Mouse (Mus musculus) heart, embryonic 15.5 days (tissue): ENCODE results near the gene Epha2. TPM values are rescaled to one million over a fixed set of nuclear protein-coding genes. Genes with fewer than 3 reads are reported as not detected.

Experiments
- ATAC-seq: fragments of 200-750 bp; cut with Nextera tagmentation; replicated peaks from 2 replicates; pipeline ENCODE4 v1.8.0; 2017; ENCODE audit warnings: low read depth, moderate TSS enrichment; ENCODE audit not compliant: insufficient number of reproducible peaks, insufficient read depth, low FRiP score
- H3K27ac ChIP-seq: fragments of 300-500 bp; sonication (generic); 2 replicates; pipeline ENCODE4 v1.5.1; 2015; ENCODE audit warnings: mild to moderate bottlenecking, inconsistent platforms
- H3K27me3 ChIP-seq: fragments of 300-500 bp; sonication (generic); 2 replicates; pipeline ENCODE4 v1.6.1; 2015; ENCODE audit warnings: inconsistent platforms
- H3K36me3 ChIP-seq: fragments of 300-500 bp; sonication (generic); 2 replicates; pipeline ENCODE4 v1.6.1; 2015; ENCODE audit warnings: mild to moderate bottlenecking, inconsistent platforms
- H3K4me1 ChIP-seq: fragments of 300-500 bp; sonication (generic); replicated peaks from 2 replicates; pipeline ENCODE4 v1.6.1; 2015; ENCODE audit warnings: inconsistent platforms
- H3K4me2 ChIP-seq: fragments of 300-500 bp; sonication (generic); 2 replicates; pipeline ENCODE4 v1.6.1; 2015; ENCODE audit warnings: inconsistent platforms, mild to moderate bottlenecking, moderate library complexity
- H3K4me3 ChIP-seq: fragments of 300-500 bp; sonication (generic); 2 replicates; pipeline ENCODE4 v1.5.1; 2015; ENCODE audit warnings: mild to moderate bottlenecking, inconsistent platforms
- H3K9ac ChIP-seq: fragments of 300-500 bp; sonication (generic); 2 replicates; pipeline ENCODE4 v1.6.1; 2015; ENCODE audit warnings: mild to moderate bottlenecking, inconsistent platforms
- H3K9me3 ChIP-seq: fragments of 300-500 bp; sonication (generic); replicated peaks from 2 replicates; pipeline ENCODE4 v1.6.1; 2016; ENCODE audit warnings: inconsistent platforms
- WGBS: fragments of 180-500 bp; shearing (Covaris S2); methylation state at CpG from one replicate; pipeline ENCODE4 v1.1.7; 2015; ENCODE audit warnings: mixed read lengths; 5-methylcytosine and 5-hydroxymethylcytosine counted together
- polyA plus RNA-seq: library from polyadenylated mRNA; unstranded; fragments of >200 nt; fragmentation: Nextera tagmentation; extraction: Ambion mirVana; gene quantifications from 2 replicates; pipeline ENCODE4 v1.2.1, GENCODE M21; 2015

Epha2 gene
- polyA plus RNA-seq, 1 experiment from 2014 or later: 2.7 TPM

DNA sequence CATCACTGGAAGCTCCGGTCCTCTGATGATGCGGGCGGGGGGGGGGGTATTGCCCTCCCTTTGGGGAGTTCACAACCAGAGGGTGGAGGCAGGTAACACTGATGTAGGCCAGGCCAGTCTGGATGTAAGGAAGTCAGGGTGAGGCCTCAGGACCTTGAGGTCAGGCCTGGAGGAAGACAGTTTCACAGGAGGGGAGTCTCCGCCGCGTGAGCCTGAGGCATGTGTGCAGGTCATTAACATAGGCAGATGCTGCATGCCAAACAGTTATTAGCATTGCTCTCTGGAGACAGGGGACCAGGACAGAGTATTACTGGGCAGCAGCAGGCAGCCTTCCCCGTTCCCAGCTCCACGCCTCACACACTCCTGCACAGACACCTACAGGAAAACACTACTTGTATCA is 12.9 kb upstream of the Epha2 start:
- Histone ChIP-seq H3K27ac (no peak overlapping the region), H3K4me1 (peaks cover 33% of the 10 kb centered on the region)

DNA sequence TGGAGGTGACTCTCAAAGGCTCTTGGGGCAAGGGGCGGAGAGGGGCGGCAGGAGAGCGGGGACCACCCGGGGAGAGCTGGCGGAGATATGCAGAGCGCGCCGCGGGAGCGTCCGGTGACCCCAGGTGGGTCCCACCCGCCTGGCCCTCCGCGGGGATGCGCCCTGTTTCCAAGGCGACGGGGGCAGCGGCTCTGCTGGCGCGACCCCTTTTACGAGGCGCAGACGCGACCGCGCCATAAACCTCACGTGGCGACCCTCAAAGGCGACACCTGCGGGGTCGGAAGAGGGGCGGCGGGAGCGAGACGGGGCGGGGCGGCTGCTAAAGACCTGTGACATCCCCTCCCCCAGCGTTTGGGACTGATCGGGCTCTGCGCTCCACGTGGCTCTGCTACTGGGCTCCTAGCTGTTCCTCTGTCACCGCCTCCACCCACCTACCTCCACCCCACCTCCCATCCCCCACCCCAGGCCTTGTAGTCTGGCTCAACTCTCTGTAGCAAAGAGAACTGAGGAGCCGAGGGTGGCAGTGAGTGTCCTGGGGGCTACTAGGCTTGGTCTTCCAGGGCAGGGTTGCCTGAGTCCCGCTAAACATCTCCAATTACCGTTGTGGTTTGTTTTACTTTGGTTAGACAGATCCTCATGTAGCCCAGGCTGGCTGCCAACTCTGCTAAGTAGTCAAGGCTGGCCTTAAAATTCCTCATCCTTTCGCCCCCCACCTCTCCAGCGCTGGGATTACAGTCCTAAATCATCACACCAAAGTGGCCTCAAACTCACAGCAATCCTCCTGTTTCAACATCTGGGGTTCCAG is 9.3 kb upstream of the Epha2 start:
- H3K4me1 ChIP-seq: peaks cover 44% of the 10 kb centered on the region
- WGBS: 5% methylated on average over 42 of the region's 47 CpGs
- no peak overlapping the region for H3K27ac ChIP-seq
- H3K9ac ChIP-seq: peak overlapping the region; percentile 40
- H3K27me3 ChIP-seq: peaks cover 65% of the 10 kb centered on the region
- no peaks in the 10 kb centered on the region for H3K36me3 ChIP-seq
- H3K4me3 ChIP-seq: peak overlapping the region; percentile 41
- H3K9me3 ChIP-seq: no peaks in the 10 kb centered on the region
- peak overlapping the region; percentile 82 for H3K4me2 ChIP-seq
- no peak; the same call in 1 of the 2 replicates for ATAC-seq

More for the DNA sequence above, 12.9 kb upstream of the Epha2 start:
- ATAC-seq: no peak
- WGBS: 55% methylated on average over 8 of the region's 8 CpGs
- Histone ChIP-seq H3K36me3 (no peaks in the 10 kb centered on the region), H3K4me2 (no peak overlapping the region), H3K9me3 (no peaks in the 10 kb centered on the region), H3K4me3 (no peak overlapping the region), H3K27me3 (peaks cover 55% of the 10 kb centered on the region), H3K9ac (no peak overlapping the region)

DNA sequence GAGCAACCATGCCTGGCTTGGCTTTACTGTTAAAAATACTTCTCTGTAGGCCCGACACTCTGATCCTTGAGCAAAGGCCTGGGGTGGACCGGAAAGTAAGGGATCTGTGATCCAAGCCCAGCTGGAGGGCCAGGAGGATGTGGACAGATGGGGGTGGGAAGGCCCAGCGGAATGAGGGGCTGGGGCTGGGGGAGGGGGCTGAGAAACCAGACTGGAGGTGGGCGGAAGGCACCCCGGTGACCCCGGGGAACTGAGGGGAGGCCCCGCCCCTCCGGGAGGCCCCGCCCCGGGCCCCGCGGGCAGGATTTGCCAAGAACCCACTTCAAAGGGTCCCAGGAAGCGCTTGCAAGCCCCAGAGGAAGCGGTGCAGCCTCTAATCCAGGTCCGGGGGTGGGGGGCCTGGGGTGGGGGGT is 5.3 kb upstream of the Epha2 start:
- Histone ChIP-seq H3K9ac (no peak overlapping the region), H3K4me2 (no peak overlapping the region), H3K36me3 (no peaks in the 10 kb centered on the region), H3K27ac (no peak overlapping the region), H3K4me1 (peaks cover 38% of the 10 kb centered on the region), H3K9me3 (no peaks in the 10 kb centered on the region), H3K4me3 (no peak overlapping the region), H3K27me3 (peaks cover 40% of the 10 kb centered on the region)
- no peak for ATAC-seq
- 17% methylated on average over 13 of the region's 15 CpGs for WGBS

DNA sequence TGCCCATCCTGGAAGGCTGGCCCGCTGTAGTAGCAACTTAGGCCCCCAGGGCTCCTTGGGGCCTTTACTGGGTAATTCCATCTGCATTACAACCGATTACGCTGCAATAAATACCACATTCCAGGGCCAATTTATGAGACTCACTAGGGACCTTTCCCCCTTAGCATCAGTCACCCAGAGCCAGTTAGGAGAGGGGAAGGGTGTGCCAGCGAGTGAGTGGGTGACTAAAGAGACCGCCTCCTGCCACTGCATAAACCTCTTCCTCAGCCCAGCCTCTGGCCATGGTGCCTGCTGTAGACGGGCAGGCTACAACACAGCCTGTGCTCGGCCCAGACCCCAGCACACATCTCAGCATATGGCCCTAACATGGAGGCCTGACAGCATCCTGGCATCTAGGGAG is 3.1 kb upstream of the Epha2 start:
- H3K36me3 ChIP-seq: no peaks in the 10 kb centered on the region
- WGBS: 72% methylated on average over 7 of the region's 7 CpGs
- no peak for ATAC-seq
- H3K27me3 ChIP-seq: peaks cover 20% of the 10 kb centered on the region
- no peak overlapping the region for H3K9ac ChIP-seq
- H3K4me3 ChIP-seq: no peak overlapping the region
- H3K27ac ChIP-seq: no peak overlapping the region
- no peaks in the 10 kb centered on the region for H3K9me3 ChIP-seq
- no peak overlapping the region for H3K4me2 ChIP-seq
- peaks cover 43% of the 10 kb centered on the region for H3K4me1 ChIP-seq

DNA sequence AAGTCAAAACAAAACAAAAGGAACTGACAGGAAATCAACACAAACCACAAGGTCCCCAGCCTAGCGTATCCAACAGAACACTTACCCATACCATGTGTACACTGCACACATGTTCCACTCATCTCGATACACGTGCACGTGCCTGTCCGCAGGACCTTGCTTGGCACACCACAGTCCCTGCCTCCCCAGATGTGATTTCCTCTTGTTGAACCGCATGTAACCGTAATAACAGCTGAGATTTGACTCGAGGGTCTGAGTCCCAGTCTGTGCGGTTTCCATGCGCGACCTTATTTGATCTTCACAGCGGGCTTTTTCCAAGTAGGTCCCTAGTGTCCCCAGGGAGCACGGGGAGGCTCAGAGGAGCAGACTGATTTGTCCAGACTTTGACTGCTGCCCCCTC is 1.7 kb upstream of the Epha2 start:
- Histone ChIP-seq H3K4me1 (peaks cover 44% of the 10 kb centered on the region), H3K4me2 (no peak overlapping the region), H3K27ac (no peak overlapping the region), H3K9ac (no peak overlapping the region), H3K9me3 (no peaks in the 10 kb centered on the region), H3K36me3 (no peaks in the 10 kb centered on the region), H3K27me3 (peaks cover 18% of the 10 kb centered on the region), H3K4me3 (no peak overlapping the region)
- ATAC-seq: no peak
- WGBS: 59% methylated on average over 13 of the region's 13 CpGs

DNA sequence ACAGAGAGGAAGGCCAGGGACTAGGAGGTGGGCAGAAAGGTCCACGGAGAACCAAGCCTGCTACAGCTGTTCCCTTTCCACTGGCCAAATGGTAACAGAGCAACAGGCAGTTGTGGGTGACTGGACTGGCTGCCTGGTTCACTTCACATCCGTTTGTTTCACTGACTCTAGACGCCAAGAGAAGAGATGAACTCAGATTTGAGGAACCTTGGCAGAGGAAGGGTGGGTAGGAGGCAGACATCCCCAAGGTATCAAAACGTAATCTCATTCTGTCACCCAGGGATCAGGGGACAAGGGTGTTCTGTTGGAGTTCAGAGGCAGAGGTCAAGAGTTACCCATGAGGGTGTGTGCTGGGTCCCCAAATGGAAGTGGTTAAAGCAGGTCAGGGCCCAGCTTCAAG is 844 bp upstream of the Epha2 start:
- H3K27me3 ChIP-seq: peaks cover 18% of the 10 kb centered on the region
- ATAC-seq: no peak
- H3K4me1 ChIP-seq: peaks cover 42% of the 10 kb centered on the region
- no peak overlapping the region for H3K4me2 ChIP-seq
- H3K27ac ChIP-seq: no peak overlapping the region
- no peak overlapping the region for H3K9ac ChIP-seq
- H3K4me3 ChIP-seq: no peak overlapping the region
- no peaks in the 10 kb centered on the region for H3K9me3 ChIP-seq
- no peaks in the 10 kb centered on the region for H3K36me3 ChIP-seq
- WGBS: 64% methylated on average over 4 of the region's 4 CpGs

DNA sequence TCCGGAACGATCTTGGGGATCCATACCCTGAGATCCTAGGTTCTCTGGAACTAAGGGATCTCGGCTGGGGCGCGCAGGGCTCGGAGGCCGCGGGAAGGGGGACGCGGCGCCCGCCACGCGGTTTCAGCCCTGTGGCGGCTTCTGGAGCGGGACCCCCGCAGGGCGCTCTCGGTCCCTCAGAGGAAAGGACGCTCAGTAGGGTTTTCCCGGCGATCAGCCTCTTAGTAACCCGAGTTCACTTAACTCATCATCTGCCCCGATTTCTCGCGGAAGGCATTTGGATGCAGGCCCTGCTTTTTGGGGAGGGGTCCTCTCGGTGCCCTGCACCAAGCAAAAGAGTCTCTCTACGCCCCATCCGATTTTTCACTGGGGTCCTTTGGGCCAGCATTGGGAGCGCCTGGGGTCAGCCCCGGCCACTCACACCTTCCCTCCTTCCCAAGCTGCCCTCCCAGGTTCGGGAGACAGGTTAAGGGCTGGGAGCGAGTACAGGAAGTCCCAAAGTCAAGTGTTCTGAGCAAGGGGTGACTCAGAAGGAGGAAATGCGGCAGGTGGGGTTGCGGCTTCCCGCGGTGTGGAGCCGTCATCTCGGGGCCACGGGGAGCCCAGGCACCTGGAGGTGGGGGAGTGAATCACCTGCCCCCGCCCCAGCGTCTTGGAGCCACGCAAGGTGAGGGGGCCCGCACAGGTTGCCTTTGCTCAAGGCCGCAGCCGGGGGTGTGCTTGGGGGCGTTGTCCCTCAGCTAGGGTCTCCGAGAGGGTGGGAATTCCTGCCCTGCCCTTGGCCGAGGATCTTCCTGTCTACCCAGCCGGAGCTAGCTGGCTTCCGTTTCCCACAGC is 769 bp downstream of the Epha2 start:
- Histone ChIP-seq H3K4me1 (peaks cover 42% of the 10 kb centered on the region), H3K9ac (peak overlapping the region; percentile 74), H3K4me2 (peak overlapping the region; percentile 95), H3K27ac (peak overlapping the region; percentile 70), H3K9me3 (no peaks in the 10 kb centered on the region), H3K27me3 (peaks cover 3% of the 10 kb centered on the region; the same call in 1 of the 2 replicates), H3K4me3 (peak overlapping the region; percentile 83), H3K36me3 (no peaks in the 10 kb centered on the region)
- no peak for ATAC-seq
- WGBS: under 1% methylated on average over 51 of the region's 51 CpGs

DNA sequence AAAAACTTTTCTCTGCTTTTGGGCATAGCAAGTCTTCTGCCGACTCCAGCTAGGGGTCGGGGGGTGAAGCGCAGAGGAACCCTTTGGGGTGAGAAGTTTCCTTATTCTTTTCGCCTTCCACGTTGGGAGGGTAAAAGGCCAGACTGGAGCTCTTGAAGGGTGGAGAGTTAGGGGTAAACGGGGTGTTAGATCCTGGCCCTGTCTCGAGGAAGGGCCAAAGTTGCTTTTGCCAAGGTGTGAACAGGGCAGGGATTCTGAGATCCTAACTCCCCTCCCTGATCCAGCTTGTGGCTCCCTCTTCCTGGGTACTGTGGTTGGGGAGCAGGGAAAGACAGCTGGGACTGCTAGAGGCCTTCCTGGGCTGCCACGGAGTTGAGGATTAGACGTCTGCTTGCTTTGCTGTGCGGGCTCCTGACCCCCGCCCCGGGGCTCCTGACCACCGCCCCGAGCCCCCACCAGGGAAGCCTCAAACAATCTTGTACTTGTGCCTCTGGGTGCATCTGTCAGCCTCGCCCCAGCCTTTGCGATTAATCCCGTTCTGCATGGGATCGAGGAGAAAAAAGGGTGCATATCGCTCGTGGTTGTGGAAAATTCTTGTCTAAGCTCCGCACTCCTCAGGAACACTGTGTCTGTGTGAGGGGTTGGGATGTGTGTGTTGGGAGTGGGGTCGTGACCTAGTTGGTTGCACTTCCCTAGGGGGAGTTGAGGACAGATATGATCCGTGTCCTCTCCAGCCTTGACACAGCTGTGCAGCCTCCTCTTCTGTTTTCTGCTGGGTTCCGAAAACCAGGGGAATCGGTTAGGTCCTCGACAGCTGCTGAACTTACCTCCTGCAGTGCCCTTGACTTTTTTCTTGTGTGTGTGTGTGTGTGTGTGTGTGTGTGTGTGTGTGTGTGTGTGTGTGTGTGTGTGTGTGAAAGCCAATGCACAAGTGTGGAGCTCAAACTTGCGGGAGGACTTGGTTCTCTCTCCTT is 1.7 kb downstream of the Epha2 start:
- peaks cover 44% of the 10 kb centered on the region for H3K4me1 ChIP-seq
- no peaks in the 10 kb centered on the region for H3K36me3 ChIP-seq
- H3K9me3 ChIP-seq: no peaks in the 10 kb centered on the region
- 0 out of 2 replicates have a peak, but pooled peaks cover 2% of the 10 kb centered on the region for H3K27me3 ChIP-seq
- ATAC-seq: no peak
- H3K9ac ChIP-seq: peak overlapping the region; percentile 74
- H3K4me3 ChIP-seq: peak overlapping the region; percentile 83
- peak overlapping the region; percentile 70 for H3K27ac ChIP-seq
- peak overlapping the region; percentile 95 for H3K4me2 ChIP-seq
- WGBS: 28% methylated on average over 27 of the region's 27 CpGs

DNA sequence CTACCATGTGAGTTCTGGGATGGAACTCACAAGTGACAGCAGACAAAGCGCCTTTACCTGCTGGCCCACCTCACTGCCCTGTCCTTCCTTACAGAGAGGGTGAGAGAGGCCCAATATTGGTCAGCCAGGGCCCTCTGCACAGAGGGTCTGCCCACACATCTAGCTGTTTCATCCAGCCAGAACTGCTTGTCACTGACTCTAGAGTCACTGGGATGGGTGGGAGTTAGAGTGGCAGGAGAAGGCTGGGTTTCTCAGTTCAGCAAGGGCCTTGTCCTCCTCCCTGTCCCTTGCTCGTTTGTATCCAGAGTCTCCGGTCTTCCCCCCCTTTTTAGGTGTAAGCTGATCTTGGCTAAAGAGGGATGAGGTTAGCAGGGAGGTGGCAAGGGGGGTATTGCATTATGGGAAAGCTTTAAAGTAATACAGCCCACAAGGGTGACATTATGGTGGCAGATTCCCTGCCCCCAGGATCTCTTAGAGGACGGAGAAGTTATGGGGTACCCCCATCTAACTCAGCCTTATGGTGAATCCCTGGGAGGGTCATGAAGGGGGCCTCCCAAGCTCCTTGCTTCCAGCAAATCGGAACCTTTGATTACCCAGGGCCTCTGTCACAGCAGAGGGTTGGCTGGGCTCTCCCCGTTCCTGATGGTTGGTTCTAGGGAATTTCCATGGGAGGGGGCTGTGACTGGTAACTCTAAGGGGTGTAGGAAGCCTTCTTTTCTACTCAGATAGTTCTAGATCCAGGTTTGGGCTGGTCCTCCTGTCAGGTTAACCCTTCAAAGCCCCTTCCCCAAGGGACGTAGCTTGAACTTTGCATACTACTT is 2.6 kb downstream of the Epha2 start:
- 0 out of 2 replicates have a peak overlapping the region, but pooled peaks have one; percentile 21 for H3K9ac ChIP-seq
- H3K4me1 ChIP-seq: peaks cover 44% of the 10 kb centered on the region
- H3K9me3 ChIP-seq: no peaks in the 10 kb centered on the region
- ATAC-seq: no peak
- peak overlapping the region; percentile 83 for H3K4me3 ChIP-seq
- peak overlapping the region; percentile 95 for H3K4me2 ChIP-seq
- 53% methylated on average over 7 of the region's 7 CpGs for WGBS
- H3K27ac ChIP-seq: no peak overlapping the region
- no peaks in the 10 kb centered on the region for H3K36me3 ChIP-seq
- H3K27me3 ChIP-seq: no peaks in the 10 kb centered on the region

DNA sequence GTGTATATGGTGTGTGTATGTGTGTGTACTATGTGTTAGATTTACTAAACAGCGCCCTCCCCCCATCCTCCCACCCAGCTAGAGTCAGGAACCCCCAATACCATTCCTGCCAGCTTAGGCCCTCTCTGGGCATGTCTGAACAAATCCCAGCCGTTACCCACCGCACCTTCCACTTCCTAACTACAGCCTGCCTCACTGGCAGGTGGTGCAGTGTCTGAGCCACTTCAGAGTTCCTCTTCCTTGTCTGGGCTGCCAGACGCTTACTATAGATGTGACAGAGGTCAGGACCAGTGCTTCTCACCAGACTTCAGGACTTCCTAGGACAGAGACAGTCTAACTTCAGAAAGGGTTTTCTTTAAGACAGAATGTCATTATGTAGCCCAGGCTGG is 3.2 kb downstream of the Epha2 start:
- WGBS: 54% methylated on average over 4 of the region's 4 CpGs
- no peaks in the 10 kb centered on the region for H3K9me3 ChIP-seq
- no peaks in the 10 kb centered on the region for H3K27me3 ChIP-seq
- H3K27ac ChIP-seq: no peak overlapping the region
- H3K9ac ChIP-seq: no peak overlapping the region
- H3K4me1 ChIP-seq: peaks cover 50% of the 10 kb centered on the region
- H3K36me3 ChIP-seq: 0 out of 2 replicates have a peak, but pooled peaks cover 6% of the 10 kb centered on the region
- ATAC-seq: no peak
- peak overlapping the region; percentile 95 for H3K4me2 ChIP-seq
- no peak overlapping the region for H3K4me3 ChIP-seq
